Mouse (Mus musculus) kidney, postnatal 0 days (tissue): Measurements from ENCODE around the gene Pias3. TPM values are rescaled to one million over a fixed set of nuclear protein-coding genes. Genes with fewer than 3 reads are reported as not detected.

Experiments used
- ATAC-seq: fragments of 200-750 bp; cut with Nextera tagmentation; replicated peaks from 2 replicates; pipeline ENCODE4 v1.8.0; 2017; ENCODE audit warnings: low read depth, moderate number of reproducible peaks, moderate TSS enrichment, moderate library complexity; ENCODE audit not compliant: low FRiP score
- DNase-seq: peaks from one replicate; pipeline ENCODE4 v3.0.0-alpha.2; 2016; ENCODE audit warnings: low spot score
- H3K27ac ChIP-seq: fragments of 300-500 bp; sonication (generic); 2 replicates; pipeline ENCODE4 v1.5.1; 2014; ENCODE audit warnings: mild to moderate bottlenecking
- H3K27me3 ChIP-seq: fragments of 300-500 bp; sonication (generic); 2 replicates; pipeline ENCODE4 v1.6.1; 2014; ENCODE audit warnings: low read length, mixed read lengths; ENCODE audit not compliant: insufficient read depth
- H3K36me3 ChIP-seq: fragments of 300-500 bp; sonication (generic); 2 replicates; pipeline ENCODE4 v1.6.1; 2014; ENCODE audit warnings: low read length, mixed read lengths; ENCODE audit not compliant: insufficient read depth
- H3K4me1 ChIP-seq: fragments of 300-500 bp; sonication (generic); replicated peaks from 2 replicates; pipeline ENCODE4 v1.6.1; 2014; ENCODE audit warnings: antibody characterized with exemption, low read length, mixed read lengths; ENCODE audit not compliant: insufficient read depth
- H3K4me2 ChIP-seq: fragments of 300-500 bp; sonication (generic); 2 replicates; pipeline ENCODE4 v1.6.1; 2014; ENCODE audit warnings: mild to moderate bottlenecking, low read length, moderate library complexity, mixed read lengths
- H3K4me3 ChIP-seq: fragments of 300-500 bp; sonication (generic); replicated peaks from 2 replicates; pipeline ENCODE4 v1.5.1; 2014; ENCODE audit warnings: low read depth, low read length
- H3K9ac ChIP-seq: fragments of 300-500 bp; sonication (generic); 2 replicates; pipeline ENCODE4 v1.6.1; 2014; ENCODE audit warnings: low read depth, low read length
- H3K9me3 ChIP-seq: fragments of 300-500 bp; sonication (generic); replicated peaks from 2 replicates; pipeline ENCODE4 v1.6.1; 2016; ENCODE audit warnings: low read length, inconsistent platforms, mixed read lengths
- CTCF ChIP-seq: IDR thresholded peaks from 2 replicates; pipeline ENCODE4 v1.5.1; 2016; ENCODE audit warnings: antibody characterized with exemption, low read depth, mild to moderate bottlenecking, moderate library complexity
- WGBS: fragments of 180-500 bp; shearing (Covaris S2); extraction: QIAGEN DNeasy Blood & Tissue Kit; methylation state at CpG from one replicate; pipeline ENCODE4 v1.1.7; 2014; 5-methylcytosine and 5-hydroxymethylcytosine counted together
- polyA plus RNA-seq: library from polyadenylated mRNA; unstranded; fragments of >200 nt; fragmentation: Nextera tagmentation; extraction: Ambion mirVana; gene quantifications from 2 replicates; pipeline ENCODE4 v1.2.1, GENCODE M21; 2015

Pias3 gene
- polyA plus RNA-seq, 1 experiment from 2014 or later = 38.7 TPM

DNA sequence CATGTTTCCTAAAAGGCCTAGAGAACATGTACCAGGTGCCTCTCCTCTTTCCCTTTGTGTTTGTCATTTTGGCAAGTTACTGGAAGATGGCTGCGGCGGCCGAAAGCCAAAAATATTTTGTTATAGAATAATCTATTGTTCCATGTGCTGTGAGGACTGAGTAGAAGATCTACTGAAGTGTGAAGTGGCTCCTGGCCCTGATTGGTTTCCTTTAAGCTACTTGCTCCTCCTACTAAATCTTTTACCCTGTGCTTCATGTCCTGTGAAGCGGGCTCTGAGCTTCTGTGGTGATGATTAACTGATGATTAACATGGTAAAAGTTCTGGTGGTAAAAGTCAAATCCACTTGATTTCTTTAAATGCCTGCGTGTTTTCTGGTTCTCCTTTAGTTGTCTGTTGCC lies 29.3 kb upstream of the Pias3 start:
- Histone ChIP-seq H3K9ac (no peak overlapping the region), H3K27ac (no peak overlapping the region), H3K36me3 (no peaks in the 10 kb centered on the region), H3K4me2 (no peak overlapping the region), H3K27me3 (no peaks in the 10 kb centered on the region), H3K4me1 (0 out of 2 replicates have a peak, but pooled peaks cover 3% of the 10 kb centered on the region), H3K4me3 (no peak overlapping the region), H3K9me3 (no peaks in the 10 kb centered on the region)
- ATAC-seq = no peak
- TF ChIP-seq CTCF = no peak
- 82% methylated on average over 5 of the region's 5 CpGs for WGBS
- no peak for DNase-seq

DNA sequence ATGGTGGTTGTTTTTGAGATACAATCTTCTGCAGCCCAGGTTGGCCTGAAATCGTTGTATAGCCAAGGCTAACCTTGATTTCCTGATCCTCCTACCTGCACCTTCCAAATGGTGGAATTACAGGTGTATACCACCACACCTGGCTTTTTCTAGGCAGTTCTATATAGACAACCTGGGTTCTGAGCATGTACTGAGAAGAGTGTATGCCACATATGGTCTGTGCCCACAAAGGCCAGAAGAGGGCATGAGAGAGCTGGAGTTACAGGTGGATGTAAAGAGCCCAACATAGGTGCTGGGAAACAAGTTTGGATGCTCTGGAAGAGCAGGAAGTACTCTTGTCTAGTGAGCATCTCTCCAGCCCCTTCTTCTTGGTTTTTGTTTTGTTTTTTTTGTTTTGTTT lies 28.9 kb upstream of the Pias3 start:
- 52% methylated on average over 1 of the region's 1 CpGs for WGBS
- Histone ChIP-seq H3K36me3 (no peaks in the 10 kb centered on the region), H3K4me2 (no peak overlapping the region), H3K9ac (no peak overlapping the region), H3K27ac (no peak overlapping the region), H3K4me1 (0 out of 2 replicates have a peak, but pooled peaks cover 3% of the 10 kb centered on the region), H3K27me3 (no peaks in the 10 kb centered on the region), H3K4me3 (no peak overlapping the region), H3K9me3 (no peaks in the 10 kb centered on the region)
- DNase-seq (peak; percentile 45), ATAC-seq (no peak)
- peak; percentile 67 for TF ChIP-seq CTCF

DNA sequence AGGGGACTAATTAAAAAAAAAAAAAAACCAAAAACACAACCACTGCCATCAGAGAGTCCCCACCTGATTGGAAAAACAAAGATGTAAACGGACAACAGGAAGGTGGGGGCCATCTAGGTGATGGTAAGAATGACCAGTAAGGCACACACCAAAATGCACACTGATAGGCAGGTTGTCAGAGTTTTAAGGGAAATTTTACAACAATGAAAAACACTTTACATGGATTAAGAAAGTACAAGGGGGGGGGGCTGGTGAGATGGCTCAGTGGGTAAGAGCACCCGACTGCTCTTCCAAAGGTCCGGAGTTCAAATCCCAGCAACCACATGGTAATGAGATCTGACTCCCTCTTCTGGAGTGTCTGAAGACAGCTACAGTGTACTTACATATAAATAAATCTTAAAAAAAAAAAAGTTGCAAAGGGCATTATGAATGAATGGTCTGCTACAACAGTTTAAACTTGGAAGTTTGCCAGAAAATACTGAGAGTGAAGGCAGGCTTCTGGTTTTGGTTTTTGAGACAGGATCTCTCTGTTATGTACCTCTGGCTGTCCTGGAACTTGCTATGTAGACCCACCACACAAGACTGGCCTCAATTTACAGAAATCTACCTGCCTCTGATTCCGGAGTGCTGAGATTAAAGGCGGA lies 27.6 kb upstream of the Pias3 start:
- 0 out of 2 replicates have a peak, but pooled peaks cover 3% of the 10 kb centered on the region for H3K4me1 ChIP-seq
- ATAC-seq = no peak
- TF ChIP-seq CTCF = no peak
- no peaks in the 10 kb centered on the region for H3K27me3 ChIP-seq
- 90% methylated on average over 5 of the region's 5 CpGs for WGBS
- no peak overlapping the region for H3K9ac ChIP-seq
- H3K4me2 ChIP-seq = no peak overlapping the region
- DNase-seq = no peak
- H3K4me3 ChIP-seq = no peak overlapping the region
- H3K9me3 ChIP-seq = no peaks in the 10 kb centered on the region
- H3K36me3 ChIP-seq = no peaks in the 10 kb centered on the region
- no peak overlapping the region for H3K27ac ChIP-seq

DNA sequence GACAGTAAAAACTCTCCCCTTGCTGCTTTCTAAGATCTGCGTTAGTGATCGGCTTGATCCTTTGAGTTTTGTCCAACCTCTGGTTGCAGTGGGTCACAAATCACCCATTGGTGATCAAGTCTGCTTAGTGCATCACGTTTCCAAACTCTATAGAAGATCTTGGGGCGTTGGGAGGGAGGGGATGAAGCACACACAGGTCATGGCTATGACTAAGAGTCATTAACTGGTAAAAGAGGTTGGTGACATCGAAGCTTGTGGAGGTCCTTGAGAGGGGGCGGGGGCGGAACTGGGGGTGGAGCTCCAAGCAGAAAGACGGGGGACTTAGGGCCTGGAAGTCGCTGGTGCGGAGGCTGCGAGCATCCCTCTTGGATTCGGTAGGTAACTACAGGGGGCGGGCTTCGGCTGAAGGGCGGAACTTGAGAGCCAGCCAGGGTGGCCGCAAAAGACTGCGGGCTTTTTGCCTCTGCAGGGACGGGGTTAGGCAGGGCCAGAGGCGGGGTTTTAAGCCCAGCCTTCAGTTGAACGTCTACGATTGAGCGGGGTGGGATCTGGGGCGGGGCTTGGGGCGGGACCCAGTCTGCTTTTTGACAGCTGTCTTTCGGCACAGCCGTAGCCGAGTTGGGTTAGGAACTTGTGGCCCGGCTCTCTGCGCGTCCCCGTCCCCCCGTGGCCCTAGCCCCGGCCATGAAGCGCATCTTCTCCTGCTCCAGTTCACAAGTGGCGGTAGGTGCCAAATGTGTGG lies 26.3 kb upstream of the Pias3 start, which contains the start of gene Ankrd35:
Gene Ankrd35 (plus strand): TSS at position 405 of the 742 bp plus-strand sequence.
- Histone ChIP-seq H3K4me1 (no peaks in the 10 kb centered on the region), H3K9ac (no peak within 1 kb of the TSS), H3K9me3 (no peaks in the 10 kb centered on the region), H3K27me3 (no peaks in the 10 kb centered on the region), H3K36me3 (no peaks in the 10 kb centered on the region), H3K4me3 (peak within 1 kb of the TSS; percentile 36), H3K4me2 (peak within 1 kb of the TSS; percentile 80), H3K27ac (no peak within 1 kb of the TSS)
- peak; percentile 52 for TF ChIP-seq CTCF
- 5% methylated on average over 35 of the region's 35 CpGs for WGBS
- DNase-seq = peak; percentile 96
- peak; percentile 93 for ATAC-seq

DNA sequence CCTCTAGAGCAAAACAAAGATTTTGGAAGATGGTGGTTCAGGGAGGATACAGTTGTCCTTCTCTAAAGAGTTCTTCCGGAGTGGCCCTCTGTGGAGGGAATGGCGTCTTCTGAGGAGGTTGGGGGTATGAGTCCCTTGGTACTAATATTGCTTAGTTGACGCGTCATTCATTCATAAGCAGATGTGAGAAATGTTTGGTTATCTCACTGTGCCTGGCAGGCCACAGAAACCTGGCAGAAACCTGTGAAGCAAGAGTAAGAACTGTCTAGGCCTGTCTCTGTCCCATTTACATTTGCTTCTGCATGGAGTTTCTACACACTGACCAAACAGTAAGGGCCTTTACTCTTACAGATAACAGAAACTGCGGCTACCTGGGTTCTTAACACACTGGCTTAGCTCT lies 24.7 kb upstream of the Pias3 start:
- no peak for TF ChIP-seq CTCF
- no peaks in the 10 kb centered on the region for H3K4me1 ChIP-seq
- no peak for DNase-seq
- no peaks in the 10 kb centered on the region for H3K27me3 ChIP-seq
- no peak overlapping the region for H3K27ac ChIP-seq
- H3K36me3 ChIP-seq = no peaks in the 10 kb centered on the region
- ATAC-seq = no peak
- no peaks in the 10 kb centered on the region for H3K9me3 ChIP-seq
- H3K4me3 ChIP-seq = no peak overlapping the region
- H3K4me2 ChIP-seq = no peak overlapping the region
- WGBS = 92% methylated on average over 5 of the region's 5 CpGs
- no peak overlapping the region for H3K9ac ChIP-seq

DNA sequence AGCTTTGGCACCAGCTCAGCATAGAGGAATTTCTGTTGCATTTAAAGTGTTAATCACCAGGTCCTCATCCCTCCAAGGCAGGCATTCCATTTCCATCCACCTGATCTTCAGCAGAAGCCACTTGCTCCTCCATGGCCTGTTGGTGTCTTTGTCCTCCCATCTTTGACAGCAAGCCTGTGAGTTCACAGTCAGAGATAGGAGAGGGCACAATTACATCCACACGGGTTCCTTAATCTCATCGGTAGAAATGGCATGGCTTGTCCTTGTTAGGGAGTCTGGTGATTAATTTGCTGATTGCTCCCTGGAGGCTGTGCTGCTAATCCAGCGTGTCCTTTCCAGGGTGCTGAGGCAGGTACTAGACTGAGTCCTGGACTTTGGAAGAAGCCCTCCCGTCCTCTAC lies 22.7 kb upstream of the Pias3 start:
- WGBS = 62% methylated on average over 4 of the region's 4 CpGs
- DNase-seq = no peak
- no peak overlapping the region for H3K4me3 ChIP-seq
- no peaks in the 10 kb centered on the region for H3K4me1 ChIP-seq
- H3K36me3 ChIP-seq = no peaks in the 10 kb centered on the region
- no peak overlapping the region for H3K4me2 ChIP-seq
- no peak for ATAC-seq
- no peaks in the 10 kb centered on the region for H3K9me3 ChIP-seq
- H3K27ac ChIP-seq = no peak overlapping the region
- H3K9ac ChIP-seq = no peak overlapping the region
- H3K27me3 ChIP-seq = no peaks in the 10 kb centered on the region
- TF ChIP-seq CTCF = no peak
